In the genomic region with DNA sequence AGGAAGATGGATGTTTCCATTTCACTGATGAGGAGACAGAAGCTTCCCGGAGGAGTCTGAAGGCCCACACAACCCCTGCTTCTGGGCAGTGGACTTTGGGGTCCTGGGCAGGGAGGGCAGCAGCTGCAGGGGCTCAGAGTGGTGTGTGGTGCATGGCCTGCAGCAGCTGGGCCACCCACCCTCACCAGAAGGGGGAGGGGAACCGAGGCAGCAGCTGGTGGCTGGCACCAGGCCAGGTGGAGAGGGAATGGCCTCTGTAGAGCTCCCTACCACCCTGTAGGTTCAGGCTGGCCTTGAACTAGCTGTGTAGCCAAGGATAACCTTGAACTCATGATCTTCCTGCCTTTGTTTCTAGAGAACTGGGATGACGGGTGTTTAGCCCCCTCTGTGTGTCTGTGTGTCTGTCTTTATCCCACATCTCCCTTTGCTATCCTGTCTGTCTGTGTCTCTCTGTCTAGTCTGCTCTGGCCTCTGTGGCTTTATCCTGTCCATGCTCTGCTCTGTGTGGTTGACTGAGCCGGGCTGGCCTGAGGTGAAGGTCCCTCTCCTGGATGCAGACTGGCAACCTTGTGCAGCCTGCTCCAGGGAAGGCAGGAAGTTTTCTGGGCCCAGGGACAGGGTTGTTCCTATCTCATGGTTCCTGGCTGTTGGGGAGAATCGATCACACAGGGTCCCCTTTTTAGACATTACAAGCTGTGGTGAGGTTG, we compare ENCODE assay signal across 11 mouse cellular contexts. TPM values are rescaled to one million over a fixed set of nuclear protein-coding genes. Genes with fewer than 3 reads are reported as not detected.
DNase-seq lines count a peak whose midpoint lies in the region; ATAC-seq and TF ChIP-seq lines count a peak whose summit lies in the region.
"Had no signal": no experiment of that assay in that cellular context is flagged by ENCODE, and none has a peak within 500 bp of the region (broad histone marks: within the 10 kb centered on the region; RNA-seq: fewer than 3 reads in every experiment).

No protein-coding gene starts in this region.

- 38% methylated on average over 5 of the region's 5 CpGs for WGBS in lung, adult 2 months
- 38% methylated on average over 5 of the region's 5 CpGs for WGBS in hindbrain, embryonic 13.5 days

- no peaks in the 10 kb centered on the region for H3K9me3 ChIP-seq in CH12.LX (replicated peaks; ENCODE audit: low read length)
- no peaks in the 10 kb centered on the region for H3K9me3 ChIP-seq in hindbrain, embryonic 13.5 days

- no peak for TF ChIP-seq CTCF in lung, adult 2 months (IDR thresholded peaks at IDR 0.05; ENCODE audit: insufficient read depth, low read length)
- TF ChIP-seq CTCF in CH12.LX (conservative IDR thresholded peaks at IDR 0.05 in 1 of 2, IDR thresholded peaks at IDR 0.05 in 1 of 2; ENCODE audit: low read depth in 2 of 2, low read length in 2 of 2) = no peak

- peaks cover 2% of the 10 kb centered on the region; the same call in 1 of the 2 replicates for H3K4me1 ChIP-seq in lung, adult 2 months (ENCODE audit: control insufficient read depth, insufficient read depth, low read length)
- H3K4me1 ChIP-seq in CH12.LX (ENCODE audit: control insufficient read depth in 1 of 2, insufficient read depth in 2 of 2) = peaks cover 30 to 64% of the 10 kb centered on the region in 2 experiments
- H3K4me1 ChIP-seq in hindbrain, embryonic 13.5 days (replicated peaks) = peaks cover 13% of the 10 kb centered on the region

- peak; percentile 65 for TF ChIP-seq EP300 in CH12.LX (IDR thresholded peaks at IDR 0.05; ENCODE audit: low read length)

- H3K36me3 ChIP-seq in CH12.LX (replicated peaks in 1 of 2; ENCODE audit: control insufficient read depth in 1 of 2, insufficient read depth in 1 of 2, low read length in 1 of 2) = no peaks in the 10 kb centered on the region
- no peaks in the 10 kb centered on the region for H3K36me3 ChIP-seq in hindbrain, embryonic 13.5 days

- no peak overlapping the region for H3K4me2 ChIP-seq in CH12.LX (ENCODE audit: insufficient read depth, low read depth, poor library complexity, severe bottlenecking)
- H3K4me2 ChIP-seq in hindbrain, embryonic 13.5 days = no peak overlapping the region

- dilution Hi-C loops in CH12.LX (cut with MboI; ENCODE audit: extremely low pct_ligation_motif_present, extremely low pct_unique_long_range_greater_than_20kb, low sequenced_read_pairs) = no loop called here

- TF ChIP-seq RAD21 in CH12.LX (IDR thresholded peaks at IDR 0.05; ENCODE audit: low read depth, low read length) = no peak

- no peak for ATAC-seq in hindbrain, embryonic 13.5 days (ENCODE audit: low FRiP score)
- ATAC-seq in inflammation-experienced regulatory T-cells, adult 6 months = no peak

- H3K79me2 ChIP-seq in CH12.LX (replicated peaks; ENCODE audit: control insufficient read depth, extremely low read depth, insufficient read depth, poor library complexity, severe bottlenecking) = no peaks in the 10 kb centered on the region

- no peak overlapping the region for H3K4me3 ChIP-seq in lung, adult 2 months (replicated peaks; ENCODE audit: extremely low read depth, low read depth, low read length)
- H3K4me3 ChIP-seq in CH12.LX (replicated peaks in 1 of 3; ENCODE audit: low read depth in 2 of 3, low read length in 2 of 3, poor library complexity in 1 of 3) = no peak overlapping the region
- no peak overlapping the region for H3K4me3 ChIP-seq in hindbrain, embryonic 13.5 days

- H3K27ac ChIP-seq in CH12.LX (ENCODE audit: insufficient read depth, low read depth) = peak overlapping the region; percentile 91
- no peak overlapping the region for H3K27ac ChIP-seq in hindbrain, embryonic 13.5 days

- peak; percentile 63 for DNase-seq in gastrocnemius, postnatal 10 days
- no peak for DNase-seq in gastrocnemius, adult 8-10 months (ENCODE audit: low spot score in 2 of 2)
- peak; percentile 60 to 81 for DNase-seq in lung, postnatal 4 days
- no peak for DNase-seq in lung, adult 2 months
- no peak for DNase-seq in CH12.LX (ENCODE audit: extremely low read depth)
- DNase-seq in urinary bladder, adult 18-20 months (ENCODE audit: low spot score in 2 of 2) = no peak
- DNase-seq: cerebellum, adult 8-10 months; thymus, postnatal 14 days had no signal

- 0 out of 2 replicates have a peak overlapping the region, but pooled peaks have one; percentile 2 for H3K9ac ChIP-seq in CH12.LX (ENCODE audit: insufficient read depth, low read depth)
- peak overlapping the region; percentile 55; the same call in 1 of the 2 replicates for H3K9ac ChIP-seq in hindbrain, embryonic 13.5 days

- H3K27me3 ChIP-seq in CH12.LX (replicated peaks) = peaks cover 19% of the 10 kb centered on the region
- peaks cover 49% of the 10 kb centered on the region for H3K27me3 ChIP-seq in hindbrain, embryonic 13.5 days

- in situ Hi-C loops in CH12.LX (cut with MboI; ENCODE audit: low pct_ligation_motif_present, low pct_unique_long_range_greater_than_20kb, low sequenced_read_pairs) = loop anchor here (5.0 to 25.0 kb wide), 3 partner anchors 63 to 243 kb away; a partner anchor contains a TSS

- TF ChIP-seq POLR2A in lung, adult 2 months (IDR thresholded peaks at IDR 0.05; ENCODE audit: borderline replicate concordance, extremely low read depth, low read depth, low read length) = no peak
- TF ChIP-seq POLR2A in CH12.LX (IDR thresholded peaks at IDR 0.05; ENCODE audit: low read depth, low read length) = no peak

TF ChIP-seq in CH12.LX, 34 proteins besides CTCF, POLR2A, EP300 and RAD21 (continues in another document):
- TF ChIP-seq MAFK (IDR thresholded peaks at IDR 0.05; ENCODE audit: insufficient replicate concordance, low read length) = no peak
- TF ChIP-seq CHD2 (IDR thresholded peaks at IDR 0.05; ENCODE audit: low read length) = peak; percentile 77
- peak; percentile 43; the same call in 1 of the 2 replicates for TF ChIP-seq SIN3A (IDR thresholded peaks at IDR 0.05; ENCODE audit: low read length)
- TF ChIP-seq MYC (IDR thresholded peaks at IDR 0.05; ENCODE audit: low read depth, low read length) = 0 out of 2 replicates have a peak, but pooled peaks have one; percentile 21
- TF ChIP-seq ELF1 (IDR thresholded peaks at IDR 0.05; ENCODE audit: low read depth, low read length) = no peak
- TF ChIP-seq JUND (conservative IDR thresholded peaks at IDR 0.05; ENCODE audit: low read depth, low read length) = no peak
- TF ChIP-seq SMC3 (IDR thresholded peaks at IDR 0.05; ENCODE audit: low read depth, low read length) = no peak
- peak; percentile 52; the same call in 1 of the 2 replicates for TF ChIP-seq NELFE (IDR thresholded peaks at IDR 0.05; ENCODE audit: low read depth, low read length)
- TF ChIP-seq BHLHE40 (IDR thresholded peaks at IDR 0.05; ENCODE audit: low read depth, low read length) = no peak; the same call in 1 of the 2 replicates
- no peak for TF ChIP-seq ZKSCAN1 (IDR thresholded peaks at IDR 0.05; ENCODE audit: borderline replicate concordance, low read depth, low read length)
- TF ChIP-seq JUN (IDR thresholded peaks at IDR 0.05; ENCODE audit: insufficient read depth, low read depth, low read length) = no peak

RNA-seq across cellular contexts. Expression of a gene that starts 11.0 kb away (rescaled TPM):
- total RNA-seq in gastrocnemius, postnatal 10 days (2021) = 10 to 100 TPM; 33.0 to 43.2 TPM
- total RNA-seq in gastrocnemius, adult 8-10 months (2022) = 10 to 100 TPM in 3 of 4 experiments, 1 to 10 TPM in 1; 9.9 to 13.1 (median 10.8) TPM
- polyA plus RNA-seq in lung, adult 2 months (2012; rRNA removed) = 94.7 and 98.6 TPM in 2 replicates
- total RNA-seq in CH12.LX (2012; rRNA removed) (179 and 207 TPM in 2 replicates), CH12.LX (2014; rRNA removed) (139 and 146 TPM in 2 replicates)
- 208 and 223 TPM in 2 replicates for polyA plus RNA-seq in CH12.LX (2012; ENCODE audit: insufficient read length, low read depth)
- 60.9 and 62.5 TPM in 2 replicates for polyA plus RNA-seq in hindbrain, embryonic 13.5 days (2015; fragmentation: Nextera tagmentation; extraction: Ambion mirVana)
- polyA plus RNA-seq in inflammation-experienced regulatory T-cells, adult 6 months (2017; shearing (Covaris generic)) = 1 to 10 TPM; 6.7 to 8.2 (median 7.9) TPM

RNA-seq across cellular contexts. Expression of a gene that starts 37.9 kb away (rescaled TPM):
- 100 to 1,000 TPM; 725 to 806 TPM for total RNA-seq in gastrocnemius, postnatal 10 days (2021)
- total RNA-seq in gastrocnemius, adult 8-10 months (2022) = 100 to 1,000 TPM; 691 to 868 (median 797) TPM
- polyA plus RNA-seq in lung, adult 2 months (2012; rRNA removed) = 1,202 and 1,263 TPM in 2 replicates
- 466 and 529 TPM in 2 replicates for total RNA-seq in CH12.LX (2012; rRNA removed)
- 442 and 444 TPM in 2 replicates for total RNA-seq in CH12.LX (2014; rRNA removed)
- 206 and 248 TPM in 2 replicates for polyA plus RNA-seq in CH12.LX (2012; ENCODE audit: insufficient read length, low read depth)
- polyA plus RNA-seq in hindbrain, embryonic 13.5 days (2015; fragmentation: Nextera tagmentation; extraction: Ambion mirVana) = 575 and 577 TPM in 2 replicates
- polyA plus RNA-seq in inflammation-experienced regulatory T-cells, adult 6 months (2017; shearing (Covaris generic)) = 100 to 1,000 TPM; 289 to 335 (median 330) TPM

RNA-seq across cellular contexts. Expression of a gene that starts 45.1 kb away (rescaled TPM):
- total RNA-seq in gastrocnemius, postnatal 10 days (2021) = 100 to 1,000 TPM; 107 to 120 TPM
- total RNA-seq in gastrocnemius, adult 8-10 months (2022) = 100 to 1,000 TPM; 120 to 138 (median 131) TPM
- polyA plus RNA-seq in lung, adult 2 months (2012; rRNA removed) = 131 and 143 TPM in 2 replicates
- total RNA-seq in CH12.LX (2012; rRNA removed) (61.9 and 67.0 TPM in 2 replicates), CH12.LX (2014; rRNA removed) (48.7 and 51.5 TPM in 2 replicates)
- 131 and 133 TPM in 2 replicates for polyA plus RNA-seq in CH12.LX (2012; ENCODE audit: insufficient read length, low read depth)
- polyA plus RNA-seq in hindbrain, embryonic 13.5 days (2015; fragmentation: Nextera tagmentation; extraction: Ambion mirVana) = 230 TPM in 2 replicates
- polyA plus RNA-seq in inflammation-experienced regulatory T-cells, adult 6 months (2017; shearing (Covaris generic)) = 10 to 100 TPM; 19.2 to 30.4 (median 25.9) TPM

RNA-seq across cellular contexts. Expression of a gene that starts 50.1 kb away (rescaled TPM):
- not detected for total RNA-seq in gastrocnemius, postnatal 10 days (2021)
- total RNA-seq in gastrocnemius, adult 8-10 months (2022) = not detected
- polyA plus RNA-seq in lung, adult 2 months (2012; rRNA removed) = not detected in 2 replicates
- not detected in 2 replicates for total RNA-seq in CH12.LX (2012; rRNA removed)
- total RNA-seq in CH12.LX (2014; rRNA removed) = not detected in 2 replicates
- not detected in 2 replicates for polyA plus RNA-seq in CH12.LX (2012; ENCODE audit: insufficient read length, low read depth)
- 2.1 and 2.5 TPM in 2 replicates for polyA plus RNA-seq in hindbrain, embryonic 13.5 days (2015; fragmentation: Nextera tagmentation; extraction: Ambion mirVana)
- polyA plus RNA-seq in inflammation-experienced regulatory T-cells, adult 6 months (2017; shearing (Covaris generic)) = not detected
- total RNA-seq: layer of hippocampus, postnatal 25 days had no signal

RNA-seq across cellular contexts. Expression of a gene that starts 57.0 kb away (rescaled TPM):
- 10 to 100 TPM in 1 of 2 experiments, 1 to 10 TPM in 1; 8.9 to 12.2 TPM for total RNA-seq in gastrocnemius, postnatal 10 days (2021)
- 1 to 10 TPM; 4.2 to 6.3 (median 4.7) TPM for total RNA-seq in gastrocnemius, adult 8-10 months (2022)
- 37.5 and 48.3 TPM in 2 replicates for polyA plus RNA-seq in lung, adult 2 months (2012; rRNA removed)
- total RNA-seq in CH12.LX (2012; rRNA removed) (8.4 and 8.5 TPM in 2 replicates), CH12.LX (2014; rRNA removed) (4.9 and 6.6 TPM in 2 replicates)
- polyA plus RNA-seq in CH12.LX (2012; ENCODE audit: insufficient read length, low read depth) = 4.7 and 5.9 TPM in 2 replicates
- polyA plus RNA-seq in hindbrain, embryonic 13.5 days (2015; fragmentation: Nextera tagmentation; extraction: Ambion mirVana) = 14.8 and 16.5 TPM in 2 replicates
- 1 to 10 TPM in 1 of 3 experiments, under 1 TPM in 2; 0.79 to 1.3 (median 0.79) TPM for polyA plus RNA-seq in inflammation-experienced regulatory T-cells, adult 6 months (2017; shearing (Covaris generic))

Comparison
In these comparisons a context has a peak if more than half of its experiments do, and no peak if none do; other contexts are left out.
1. DNase-seq: peak in gastrocnemius, postnatal 10 days (single experiment) and lung, postnatal 4 days (2 of 2); none in gastrocnemius, adult 8-10 months (0 of 2), lung, adult 2 months (single experiment), CH12.LX (single experiment) and urinary bladder, adult 18-20 months (0 of 2).